Mouse (Mus musculus) T-helper 1 cell (primary cell): ENCODE data around the gene Fam174b.

Experiments
- in situ Hi-C: fragments of 300-600 bp; cut with MboI, MseI; formaldehyde crosslinking; loops from one replicate; pipeline ENCODE4 v1.15.1; 2025; ENCODE audit warnings: high pct_unique_total_duplicates

Fam174b gene

DNA sequence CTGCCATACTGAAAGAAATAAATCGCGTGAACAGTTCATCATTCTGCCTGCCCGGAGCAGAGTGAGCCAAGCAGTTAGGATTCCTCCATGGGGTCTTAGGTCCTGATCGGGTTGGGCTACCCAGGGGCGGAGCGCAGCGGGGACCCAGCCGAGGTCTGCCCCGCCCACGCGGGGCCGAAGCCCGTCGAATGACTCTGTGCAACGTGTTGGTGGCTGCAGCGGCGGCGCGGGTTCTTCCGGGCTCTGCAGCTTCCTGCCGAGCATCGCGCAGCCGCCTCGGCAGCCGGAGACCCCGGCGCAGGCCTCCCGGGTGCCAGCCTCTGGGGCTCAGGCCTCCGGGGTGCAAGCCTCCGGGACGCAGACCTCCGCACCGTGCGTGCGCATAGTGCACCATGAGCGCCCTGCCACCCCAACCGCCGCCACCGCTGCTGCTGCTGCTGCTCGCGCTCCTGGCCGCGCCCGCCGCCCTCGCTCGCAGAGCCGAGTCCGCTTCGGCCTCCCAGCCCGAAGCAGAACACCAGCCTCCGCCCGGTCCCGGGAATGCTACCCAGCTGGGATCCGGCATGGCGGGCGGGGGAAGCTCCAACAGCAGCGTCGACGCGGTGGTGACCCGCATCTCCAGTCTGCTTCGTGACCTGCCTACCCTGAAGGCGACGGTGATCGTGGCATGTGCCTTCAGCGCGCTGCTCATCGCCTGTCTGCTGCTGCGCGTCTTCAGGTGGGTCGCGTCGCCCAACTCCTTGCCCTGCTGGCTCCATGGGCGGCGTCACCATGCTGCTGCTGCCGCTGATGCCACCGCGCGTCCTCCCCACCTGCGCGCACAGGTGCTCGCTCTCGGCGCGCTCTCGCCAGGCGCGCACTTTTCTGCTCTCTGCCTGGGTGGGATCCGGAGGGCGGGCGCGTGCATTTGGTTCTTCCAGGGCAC lies at the start of gene Fam174b:
Gene Fam174b, plus strand, starts transcription at position 192 of the 925 bp plus-strand sequence.
- in situ Hi-C loops = no loop called here

DNA sequence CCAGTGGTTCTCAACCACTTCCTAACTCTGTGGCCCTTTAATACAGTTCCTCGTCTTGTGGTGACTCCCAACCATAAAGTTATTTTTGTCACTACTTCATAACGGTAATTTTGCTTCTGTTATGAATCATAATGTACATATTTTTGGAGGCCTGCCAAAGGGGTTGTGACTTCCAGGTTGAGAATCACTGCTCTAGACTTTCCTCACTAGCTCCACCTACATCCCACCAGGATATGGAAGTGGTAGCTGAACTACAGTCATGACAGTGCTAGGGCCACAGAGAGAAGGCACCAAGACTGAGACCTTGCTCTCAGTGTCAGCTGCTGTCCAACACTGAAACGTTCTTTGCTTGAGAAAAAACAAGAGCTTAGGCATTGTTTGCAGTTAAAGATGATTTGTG lies 43.0 kb upstream of the Fam174b start:
- in situ Hi-C loops = no loop called here

DNA sequence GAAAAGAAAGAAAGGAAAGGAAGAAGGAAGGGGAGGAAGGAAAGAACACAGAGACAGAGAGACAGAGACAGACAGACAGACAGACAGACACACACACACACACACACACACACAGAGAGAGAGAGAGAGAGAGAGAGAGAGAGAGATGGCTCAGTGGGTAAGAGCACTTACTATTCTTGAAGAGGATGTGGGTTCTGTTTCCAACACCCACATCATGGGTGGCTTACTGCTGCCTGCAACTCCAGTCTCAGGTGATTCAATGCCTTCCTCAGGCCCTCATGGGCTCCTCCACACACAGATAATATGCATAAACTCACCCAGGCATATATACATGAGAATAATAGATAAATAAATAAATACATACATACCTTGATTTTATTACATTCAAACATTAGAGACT lies 35.8 kb upstream of the Fam174b start:
- in situ Hi-C loops = no loop called here

DNA sequence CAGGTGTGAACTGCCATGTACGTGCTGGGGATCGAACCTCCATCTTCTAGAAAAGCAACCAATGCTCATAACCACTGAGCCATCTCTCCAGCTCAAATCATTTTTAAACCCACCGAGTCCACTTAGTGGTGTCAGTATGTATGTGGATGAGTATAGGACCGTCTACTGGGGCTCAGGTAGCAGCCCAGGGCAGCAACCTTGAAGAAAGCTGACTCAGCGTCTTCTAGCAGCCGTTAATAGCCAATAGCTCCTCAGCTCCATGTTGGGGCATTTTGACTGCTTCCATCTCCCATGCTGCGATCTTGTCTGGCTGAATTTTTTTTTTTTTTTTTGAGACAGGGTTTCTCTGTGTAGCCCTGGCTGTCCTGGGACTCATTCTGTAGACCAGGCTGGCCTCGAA lies 26.6 kb upstream of the Fam174b start:
- in situ Hi-C loops = no loop called here

DNA sequence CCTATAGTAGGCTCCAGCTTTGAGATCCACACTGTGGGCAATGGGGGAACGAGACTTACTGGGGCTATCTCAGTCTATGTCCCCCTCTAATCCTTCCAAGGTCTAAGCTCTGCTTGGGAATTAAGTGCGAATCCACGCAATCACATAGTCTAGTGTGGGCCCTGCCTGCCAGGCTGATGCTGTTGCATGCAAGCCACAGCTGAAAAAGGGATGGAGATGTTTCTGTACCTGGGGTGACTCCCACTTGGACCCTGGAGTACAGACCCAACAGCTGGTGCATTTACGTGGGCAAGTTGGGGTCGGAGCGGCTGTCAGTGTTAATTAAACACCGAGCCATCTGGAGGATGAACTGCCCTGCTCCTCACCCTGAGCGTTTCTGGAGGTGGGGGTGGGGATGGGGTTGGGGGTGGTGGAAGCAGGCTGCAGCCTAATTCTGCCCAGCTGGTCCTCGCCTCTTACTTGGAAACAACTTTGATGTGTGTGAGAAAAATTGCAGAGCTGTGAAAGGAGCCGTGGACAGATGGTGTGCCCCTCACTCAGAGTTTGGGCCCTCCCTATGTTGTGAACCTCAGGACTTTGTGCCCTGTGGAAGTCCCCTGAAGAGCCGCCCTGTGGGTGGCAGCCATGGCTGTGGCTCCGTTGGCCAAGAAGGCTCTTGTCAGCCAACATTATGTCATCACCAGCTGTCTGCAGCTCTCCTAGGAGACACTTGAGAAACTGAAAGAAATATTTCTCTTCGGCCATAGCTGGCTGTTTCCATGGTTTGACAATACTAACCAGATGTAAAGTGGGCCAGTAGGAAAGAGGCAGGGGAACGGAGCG lies 24.0 kb upstream of the Fam174b start:
- in situ Hi-C loops = no loop called here

DNA sequence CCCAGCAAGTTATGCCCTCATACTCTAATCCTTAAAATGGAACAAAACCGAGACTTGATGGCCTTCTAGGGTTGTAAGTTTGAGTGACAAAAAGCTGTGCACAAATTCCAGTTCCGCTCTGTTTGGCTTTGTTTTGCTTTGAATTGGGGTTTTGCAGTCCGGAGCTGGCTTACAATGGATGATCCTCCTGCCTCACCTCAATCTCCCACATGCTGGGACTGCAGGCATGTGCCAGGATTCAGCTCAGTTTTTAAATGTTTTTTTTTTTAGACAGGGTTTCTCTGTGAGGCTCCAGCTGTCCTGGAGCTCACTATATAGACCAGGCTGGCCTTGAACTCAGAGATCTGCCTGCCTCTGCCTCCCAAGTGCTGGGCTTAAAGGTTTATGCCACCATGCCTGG lies 23.3 kb upstream of the Fam174b start:
- in situ Hi-C loops = no loop called here

DNA sequence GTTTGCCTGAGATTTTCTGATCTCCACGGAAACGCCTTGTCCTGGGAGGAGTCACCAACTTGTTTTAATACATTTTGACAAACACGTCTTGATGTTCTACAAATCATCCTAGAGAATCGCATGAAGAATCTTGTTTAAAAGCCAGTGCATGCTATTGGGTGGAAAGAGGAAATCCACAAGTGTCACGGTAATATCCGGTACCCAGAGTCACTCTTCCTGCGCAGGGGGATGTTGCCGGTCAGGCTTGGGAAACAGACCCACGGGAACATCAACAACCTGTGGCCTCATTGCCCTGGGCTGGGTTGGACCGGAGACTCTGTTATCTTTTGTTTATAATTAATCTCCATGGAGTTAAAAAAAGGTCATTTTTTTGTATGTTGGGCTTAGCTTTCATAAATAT lies 22.1 kb upstream of the Fam174b start:
- in situ Hi-C loops = no loop called here

DNA sequence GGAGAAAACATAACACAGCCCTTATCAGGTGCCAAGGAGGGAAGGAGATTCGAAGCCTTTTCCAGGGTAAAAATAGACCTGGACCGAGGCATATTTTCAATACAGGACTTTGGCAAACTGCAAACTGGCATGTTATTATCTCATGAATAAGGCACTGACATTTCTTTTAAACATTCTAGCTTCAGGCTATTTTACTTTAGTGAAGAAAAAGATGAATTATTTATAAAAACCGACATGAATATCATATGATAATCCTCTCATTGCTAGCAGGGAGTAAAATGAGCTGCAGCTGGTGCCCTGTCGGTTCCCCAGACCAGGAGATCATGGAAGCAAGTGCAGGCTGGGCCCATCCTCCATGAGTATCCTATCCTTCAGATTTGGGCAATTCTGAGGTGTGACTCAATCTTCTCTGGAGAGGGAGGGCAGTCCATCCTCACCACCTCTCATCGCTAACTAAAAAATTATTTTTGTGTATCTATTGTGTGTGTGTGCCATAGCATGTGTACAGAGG lies 21.6 kb upstream of the Fam174b start:
- in situ Hi-C loops = no loop called here

DNA sequence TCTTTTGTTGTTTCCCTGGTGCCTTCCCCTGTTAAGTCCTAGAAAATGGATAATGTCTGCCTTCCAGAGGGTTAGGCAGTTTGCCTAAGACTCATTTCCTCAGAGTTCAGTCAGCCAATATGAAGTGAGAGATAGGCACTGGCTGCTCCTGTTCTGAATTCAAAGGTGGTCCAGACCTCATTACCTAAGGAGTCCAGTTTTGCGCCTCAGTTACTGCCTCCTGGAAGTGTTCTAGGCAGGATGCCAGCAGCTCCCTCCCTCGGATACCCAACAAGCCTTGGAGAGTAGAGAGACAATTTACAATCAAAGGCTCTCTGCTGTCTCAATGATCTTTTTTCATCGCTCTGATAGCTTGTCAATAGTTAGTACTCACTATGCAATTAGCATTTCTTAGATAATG lies 19.1 kb upstream of the Fam174b start:
- in situ Hi-C loops = no loop called here

DNA sequence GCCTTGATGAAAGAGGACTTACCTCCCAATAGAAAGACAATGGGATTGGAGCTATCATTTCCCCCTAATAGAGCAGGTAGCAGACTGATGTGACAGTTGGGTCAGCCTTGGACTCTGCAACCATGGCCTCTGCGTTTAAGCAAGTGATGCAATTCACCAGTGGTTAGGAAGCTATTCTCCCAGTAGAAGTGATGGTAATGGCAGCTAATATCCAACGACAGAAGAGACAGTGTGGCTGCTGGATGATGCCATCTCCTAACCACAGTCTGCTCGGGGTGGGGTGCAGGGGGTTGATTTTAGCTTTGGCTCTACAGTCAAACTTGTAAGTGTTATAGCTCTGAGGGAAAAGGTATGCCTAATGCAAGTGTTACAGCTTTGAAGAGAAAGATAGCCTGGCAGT lies 18.3 kb upstream of the Fam174b start:
- in situ Hi-C loops = no loop called here

DNA sequence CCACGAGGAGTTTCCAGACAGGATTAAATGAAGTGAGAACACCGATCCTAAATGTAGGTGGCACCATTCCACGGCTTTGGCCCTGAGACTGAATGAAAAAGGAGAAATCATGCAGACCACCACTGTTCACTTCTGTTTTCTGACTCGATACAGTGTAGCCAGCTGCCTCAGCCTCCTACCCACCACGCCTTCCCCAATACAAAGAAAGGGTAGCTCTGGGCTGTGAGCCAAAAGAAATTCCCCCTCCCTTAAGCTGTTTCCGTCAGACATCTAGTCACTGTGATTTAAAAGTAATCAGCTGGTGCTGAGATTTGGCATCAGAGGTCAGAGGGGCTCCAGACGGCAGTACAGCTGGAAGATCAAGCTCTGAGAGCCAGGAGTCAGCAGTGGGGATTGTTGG lies 10.2 kb upstream of the Fam174b start:
- in situ Hi-C loops = no loop called here

DNA sequence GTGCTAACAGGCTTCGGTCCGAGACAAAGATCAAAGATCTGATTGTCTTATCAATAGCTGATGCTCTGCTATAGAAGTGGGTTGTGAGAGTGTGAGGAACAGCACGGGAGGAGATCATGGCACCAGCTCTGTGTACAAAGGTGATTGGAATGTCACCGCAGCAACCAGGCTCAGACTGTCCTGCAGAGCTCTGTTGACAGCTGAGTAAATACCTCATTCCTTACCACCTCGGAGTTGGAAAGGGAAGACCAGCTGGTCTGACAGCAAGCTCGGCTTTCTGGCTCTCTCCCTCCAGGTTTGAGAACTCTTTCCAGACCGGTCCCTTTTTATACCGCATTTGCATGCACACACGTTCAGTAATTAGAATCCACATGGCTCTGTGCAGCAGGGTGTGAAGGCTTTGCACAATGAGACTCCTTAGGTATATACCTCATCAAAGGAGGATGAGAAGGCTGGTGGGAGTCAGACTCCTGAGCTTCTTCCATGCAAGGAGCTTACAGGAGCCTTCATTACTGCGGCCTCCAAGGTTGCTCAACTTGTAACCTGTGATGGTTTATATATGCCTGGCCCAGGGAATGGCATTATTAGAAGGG lies 9.6 kb upstream of the Fam174b start:
- in situ Hi-C loops = no loop called here

DNA sequence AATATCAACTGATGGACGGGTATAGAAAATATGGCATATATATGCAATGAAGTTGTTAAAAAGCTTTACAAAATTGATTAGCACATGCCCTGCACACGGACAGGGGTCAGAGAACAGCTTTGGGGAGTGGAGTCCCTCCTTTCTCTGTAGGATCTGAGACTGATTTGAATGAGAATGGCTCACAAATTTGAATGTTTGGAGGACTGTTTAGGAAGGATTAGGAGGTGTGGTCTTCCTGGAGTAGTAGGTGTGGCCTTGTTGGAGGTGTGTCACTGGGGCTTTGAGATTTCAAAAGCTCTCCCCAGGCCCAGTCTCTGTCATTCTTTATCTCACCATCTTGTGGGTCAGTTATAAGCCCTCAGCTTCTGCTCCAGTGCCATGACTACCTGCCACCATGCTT lies 4.1 kb upstream of the Fam174b start:
- in situ Hi-C loops = no loop called here

DNA sequence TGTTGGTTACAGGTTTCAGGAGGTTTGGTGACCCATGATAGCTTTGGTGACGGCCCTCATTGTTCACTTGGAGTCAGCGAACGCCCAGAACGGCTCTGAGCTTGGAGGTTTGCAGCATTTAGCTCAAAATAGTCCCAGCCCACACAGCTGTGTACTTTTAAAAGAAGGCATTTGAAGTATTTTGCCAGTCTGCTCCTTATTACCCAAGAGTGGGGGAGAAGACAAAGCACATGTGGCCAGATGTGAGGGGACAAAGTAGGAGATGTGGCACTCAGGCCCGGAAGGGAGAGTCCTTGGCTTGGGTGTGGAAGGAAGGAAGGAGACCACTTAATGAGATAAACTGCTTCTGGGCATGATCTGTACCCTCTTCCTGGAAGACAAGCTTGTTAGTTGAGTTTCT lies 1.3 kb downstream of the Fam174b start:
- in situ Hi-C loops = no loop called here

DNA sequence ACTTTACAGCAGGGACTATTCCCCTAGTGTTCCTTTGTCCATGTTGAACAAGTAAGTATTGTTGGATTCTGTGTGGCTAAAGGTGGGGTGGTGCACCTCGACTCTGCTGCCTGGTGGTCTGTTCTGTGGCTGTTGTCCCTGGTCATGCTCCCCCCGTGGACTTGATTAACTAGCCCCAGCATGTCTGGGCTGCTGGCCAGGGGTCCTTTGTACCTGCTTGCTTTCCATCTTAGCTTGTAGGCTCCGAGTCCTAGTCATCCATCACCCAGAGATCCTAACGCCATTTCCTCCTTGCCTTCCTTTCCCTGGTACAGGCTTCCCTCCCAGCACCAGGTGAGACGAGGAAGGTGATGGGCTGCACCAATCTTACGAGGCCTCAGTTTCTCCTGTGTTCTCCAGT lies 1.7 kb downstream of the Fam174b start:
- in situ Hi-C loops = no loop called here

DNA sequence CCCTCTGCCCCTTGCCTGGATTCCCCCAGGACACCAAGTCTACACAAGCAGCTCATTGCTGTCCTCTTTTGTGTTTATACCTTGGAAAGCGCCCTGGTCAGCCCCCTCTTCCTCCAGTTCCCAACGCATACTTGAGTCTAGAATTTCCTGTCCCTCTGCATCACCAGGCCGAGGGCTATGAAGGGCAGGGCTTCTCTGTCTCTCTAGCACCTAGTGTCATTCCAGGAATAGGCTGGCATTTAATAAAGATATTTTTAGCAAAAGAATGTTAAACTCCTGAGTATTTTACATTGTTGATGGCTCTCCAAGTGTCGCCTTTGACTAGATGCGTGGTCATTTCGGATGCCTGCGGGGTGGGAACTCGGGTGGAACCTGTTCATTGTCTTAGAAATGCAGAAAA lies 3.0 kb downstream of the Fam174b start:
- in situ Hi-C loops = no loop called here

DNA sequence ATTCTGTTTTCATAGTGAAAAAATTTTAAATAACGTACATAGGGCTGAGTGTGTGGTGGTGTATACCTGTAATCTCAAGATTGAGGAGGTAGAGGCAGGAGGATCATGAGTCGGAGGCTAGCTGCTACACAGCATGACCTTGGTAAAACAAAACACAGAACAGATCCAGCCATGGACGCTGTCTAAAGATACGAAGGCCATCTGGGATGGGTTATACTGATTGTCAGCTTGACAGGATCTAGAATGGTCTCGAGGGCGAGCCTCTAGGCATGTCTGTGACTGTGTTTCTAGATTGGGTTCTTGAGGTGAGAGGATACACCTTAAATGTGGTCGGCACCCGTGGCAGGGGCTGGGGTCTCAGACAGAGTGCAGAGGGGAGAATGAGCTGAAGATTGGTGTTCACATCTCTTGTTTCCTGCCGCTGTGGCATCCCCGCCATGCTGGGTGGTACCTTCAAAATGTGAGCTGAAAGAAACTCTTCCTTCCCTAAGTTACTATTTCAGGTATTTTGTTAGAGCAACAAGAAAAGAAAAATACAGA lies 3.8 kb downstream of the Fam174b start:
- in situ Hi-C loops = no loop called here

DNA sequence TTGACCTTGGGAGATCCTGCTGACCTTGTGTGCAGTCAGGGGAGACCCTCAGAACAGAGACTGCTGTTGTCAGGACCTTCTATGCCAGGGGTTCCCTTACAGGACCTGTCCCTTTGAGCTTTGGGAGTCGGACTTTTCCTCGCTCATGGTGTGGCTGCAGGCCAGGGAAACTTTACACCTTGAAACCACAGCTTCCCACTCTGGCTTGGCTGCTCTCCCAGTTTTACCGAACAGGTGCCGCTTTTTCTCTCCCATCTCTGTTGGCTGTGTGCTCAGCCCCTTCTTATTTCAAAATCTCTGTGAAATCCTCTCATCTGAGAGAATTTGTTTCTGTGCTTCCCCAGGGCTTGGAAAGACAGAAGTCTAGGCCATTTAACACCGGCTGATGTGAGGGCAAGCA lies 5.8 kb downstream of the Fam174b start:
- in situ Hi-C loops = no loop called here

DNA sequence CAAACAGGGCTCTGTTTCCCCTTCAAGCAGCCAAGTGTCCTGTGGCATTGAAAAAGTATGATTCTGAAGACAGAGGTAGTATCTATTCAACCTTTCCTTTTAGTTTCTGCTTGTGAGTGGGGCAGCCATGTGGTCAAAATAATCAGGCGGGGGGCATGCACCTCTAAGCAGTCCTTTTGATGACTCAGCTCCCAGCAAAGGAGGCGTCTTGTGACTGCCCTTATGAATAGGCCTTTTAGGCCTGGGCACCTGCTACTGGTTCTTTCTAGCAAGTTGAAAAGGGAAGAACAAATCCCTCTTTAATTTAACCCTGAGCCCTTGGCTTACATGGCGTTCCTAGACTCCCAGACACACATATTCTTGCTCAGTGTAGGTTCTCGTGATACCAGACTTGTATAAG lies 6.7 kb downstream of the Fam174b start:
- in situ Hi-C loops = no loop called here

DNA sequence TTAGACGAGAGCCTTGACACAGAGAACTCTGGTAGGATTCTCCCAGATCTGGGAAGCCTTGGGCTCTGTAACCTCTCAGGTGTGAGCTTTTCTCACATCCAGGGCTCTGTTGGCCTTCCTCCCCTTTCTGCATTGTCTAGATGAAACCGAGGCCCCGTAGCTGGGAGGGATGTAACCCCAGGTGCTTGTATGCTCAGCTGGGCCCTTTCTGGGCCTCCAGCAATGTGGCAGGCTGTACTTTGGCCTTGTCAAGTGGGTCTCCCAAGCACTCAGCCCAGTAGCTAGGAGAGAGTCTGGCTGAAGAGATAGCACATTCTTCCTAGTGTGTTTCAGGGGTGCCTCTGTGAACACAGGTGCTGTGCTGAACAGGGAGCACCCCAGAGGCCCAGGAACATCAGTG lies 7.4 kb downstream of the Fam174b start:
- in situ Hi-C loops = no loop called here

DNA sequence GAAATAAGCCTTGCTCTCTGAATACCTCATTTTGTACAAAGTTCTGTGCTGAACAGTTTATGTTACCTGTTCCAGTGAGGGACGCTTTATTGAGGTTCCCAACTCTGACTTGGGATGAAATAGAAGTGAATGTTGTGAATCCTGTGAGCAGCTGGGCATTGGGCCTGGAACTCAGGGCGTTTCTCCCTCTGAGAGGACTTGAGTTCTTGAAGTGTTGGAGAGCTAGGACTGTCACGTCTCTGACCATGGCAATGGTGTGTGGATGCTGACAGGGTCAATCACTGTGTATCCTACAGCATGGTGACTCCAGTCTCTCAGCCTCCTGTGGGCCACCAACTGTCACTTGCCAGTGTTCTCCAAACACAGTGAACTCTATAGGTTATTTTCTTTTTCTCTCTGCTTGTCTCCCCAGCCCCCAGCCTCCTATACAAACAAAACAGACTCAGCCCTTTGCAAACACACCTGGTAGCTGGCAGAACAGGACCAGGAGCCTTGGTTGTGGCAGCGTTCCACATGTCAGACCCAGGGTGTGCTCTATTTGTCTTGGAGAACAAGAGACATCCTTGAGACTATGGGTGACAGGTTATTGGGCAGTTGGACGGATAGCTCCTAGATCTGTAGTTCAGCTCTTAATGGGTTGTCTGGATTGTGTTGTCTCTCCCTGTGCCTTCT lies 8.5 kb downstream of the Fam174b start:
- in situ Hi-C loops = no loop called here
